Mouse (Mus musculus) c-Kit-negative CD71-positive TER-119-positive erythroid progenitor cells, embryonic 14.5 days (primary cell): ENCODE data around the gene Gpha2.
A peak's percentile ranks its signal among the peaks of the same experiment; 100 is the strongest.

ENCODE experiments used
- DNase-seq: peaks from one replicate; pipeline ENCODE4 v3.0.0-alpha.2; 2013; ENCODE audit warnings: low read depth, low spot score

Gene Gpha2

DNA sequence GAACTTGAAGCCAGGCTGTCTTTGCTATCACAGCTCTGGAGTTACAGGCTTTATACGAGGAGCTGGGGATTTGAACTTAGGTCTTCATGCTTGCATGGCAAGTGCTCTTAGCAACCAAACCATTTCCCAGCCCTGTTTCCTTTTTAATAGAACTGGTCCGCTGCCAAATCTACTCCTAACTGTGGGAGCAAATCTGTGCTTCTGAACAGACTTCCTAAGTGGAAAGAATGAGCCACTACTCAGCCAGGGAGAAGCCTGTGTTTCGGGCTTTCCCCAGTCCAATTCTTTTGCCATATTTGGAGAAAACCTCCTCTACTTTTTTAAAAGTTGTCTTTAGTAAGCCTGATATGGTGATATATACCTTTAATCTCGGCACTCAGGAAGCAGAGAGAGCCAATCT lies 46.6 kb downstream of the Gpha2 start:
- no peak for DNase-seq

DNA sequence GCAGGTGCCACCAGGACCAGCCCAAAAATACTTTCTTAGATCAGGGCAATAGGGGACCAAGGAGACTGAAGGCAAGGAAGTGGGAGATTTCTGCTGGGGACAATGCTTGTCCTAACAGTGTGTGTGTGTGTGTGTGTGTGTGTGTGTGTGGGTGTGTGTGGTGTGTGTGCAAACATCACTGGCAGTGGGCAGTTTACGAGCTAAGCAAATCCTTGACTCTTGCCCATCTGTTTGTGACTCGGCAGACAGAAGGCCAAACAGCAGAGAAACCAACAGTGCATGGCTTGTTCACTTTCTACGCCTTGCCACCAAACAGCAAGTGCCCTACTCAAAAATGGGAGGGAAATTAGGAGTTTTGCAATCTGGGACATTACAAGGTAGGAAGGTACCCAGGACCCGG lies 47.4 kb downstream of the Gpha2 start:
- DNase-seq = no peak

- DNase-seq = no peak
Observed at GRCm38 (mm10) chr19:6273998-6274608, 47.9 kb downstream of the Gpha2 start.

- DNase-seq = no peak
Observed at GRCm38 (mm10) chr19:6275740-6276389, 49.7 kb downstream of the Gpha2 start.

GRCm38 (mm10) chr19:6276426-6277421 lies 50.5 kb downstream of the Gpha2 start, which contains the start of gene Ehd1:
Gene Ehd1 (plus strand): TSS chr19:6276725.
- peak; percentile 97 for DNase-seq
